Mouse (Mus musculus) kidney, adult 2 months (tissue): Measurements from ENCODE around the gene Fras1.

Experiments
- CTCF ChIP-seq: fragments of 200-500 bp; conservative IDR thresholded peaks from 2 replicates; pipeline ENCODE4 v1.5.1; 2011; ENCODE audit warnings: low read depth, mild to moderate bottlenecking, control low read depth, low read length, moderate library complexity, mixed read lengths; ENCODE audit not compliant: insufficient read depth, insufficient read length
- POLR2A ChIP-seq: fragments of 200-500 bp; IDR thresholded peaks from one replicate; pipeline ENCODE4 v1.6.1; 2011; ENCODE audit warnings: low read depth, low read length, control low read depth

DNA sequence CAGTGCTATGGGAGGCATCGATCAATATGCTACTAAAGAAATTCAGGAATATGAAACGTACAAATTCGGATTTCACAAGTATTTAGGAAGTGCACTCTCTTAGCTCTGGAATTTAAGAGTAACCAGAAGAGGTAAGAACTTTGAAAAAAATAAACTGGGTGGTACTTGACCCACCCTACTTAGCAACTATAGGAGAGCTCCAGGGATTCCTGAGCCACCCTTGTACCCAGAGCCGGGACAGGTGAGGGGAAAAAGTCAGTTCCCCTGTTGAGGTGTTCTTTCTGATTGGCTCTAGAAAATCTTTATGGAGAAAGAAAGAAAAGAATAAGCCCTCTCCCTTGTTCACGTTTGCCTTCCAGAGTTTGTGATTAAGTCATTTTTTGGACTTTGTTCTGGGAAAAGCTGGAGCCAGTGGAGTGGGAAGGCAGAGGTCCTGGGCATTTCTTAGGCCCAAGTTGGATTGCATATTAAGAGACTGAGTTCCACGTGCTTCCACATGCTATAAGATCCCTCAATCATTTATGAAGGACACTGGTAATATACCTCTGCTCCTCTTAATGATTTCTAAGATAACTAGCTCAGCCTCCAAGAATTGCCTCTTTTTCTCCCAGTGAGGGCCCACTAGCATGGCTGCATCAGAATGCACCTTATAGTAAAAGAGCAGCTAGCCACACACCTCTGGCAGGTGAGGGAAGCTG lies 265.6 kb downstream of the Fras1 start:
- TF ChIP-seq CTCF (no peak), POLR2A (no peak)
